Mouse (Mus musculus) NIH3T3 (cell line): ENCODE data around the gene Rangrf.
A peak's percentile ranks its signal among the peaks of the same experiment; 100 is the strongest.
"Not testable (repeated sequence)": the region's sequence is repeated elsewhere in the genome, so short reads cannot be mapped to it uniquely, and the experiment has no call there.

ENCODE experiments used
- DNase-seq: peaks from one replicate; pipeline ENCODE4 v3.0.0-alpha.2; 2012; ENCODE audit warnings: low read depth

Gene Rangrf

DNA sequence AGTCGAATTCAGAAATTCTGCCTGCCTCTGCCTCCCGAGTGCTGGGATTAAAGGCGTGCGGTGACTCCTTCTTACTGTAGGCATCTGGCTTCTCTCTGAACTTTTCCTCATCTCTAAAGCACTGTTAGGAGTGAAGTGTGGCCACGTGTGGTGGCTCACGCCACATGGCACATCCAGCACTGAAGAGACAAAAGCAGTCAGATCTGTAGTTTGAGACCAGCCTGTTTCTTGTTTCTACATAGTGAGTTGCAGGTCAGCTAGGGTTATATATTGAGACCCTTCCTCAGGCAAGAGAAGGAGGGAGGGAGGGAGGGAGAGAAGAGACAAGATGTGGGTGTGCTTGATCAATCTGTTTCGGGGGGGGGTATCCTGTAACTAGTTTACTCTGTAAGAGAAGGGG is at the start of gene Rangrf:
Rangrf (minus strand) TSS at position 101 of the 400 bp plus-strand sequence.
- no peak for DNase-seq

DNA sequence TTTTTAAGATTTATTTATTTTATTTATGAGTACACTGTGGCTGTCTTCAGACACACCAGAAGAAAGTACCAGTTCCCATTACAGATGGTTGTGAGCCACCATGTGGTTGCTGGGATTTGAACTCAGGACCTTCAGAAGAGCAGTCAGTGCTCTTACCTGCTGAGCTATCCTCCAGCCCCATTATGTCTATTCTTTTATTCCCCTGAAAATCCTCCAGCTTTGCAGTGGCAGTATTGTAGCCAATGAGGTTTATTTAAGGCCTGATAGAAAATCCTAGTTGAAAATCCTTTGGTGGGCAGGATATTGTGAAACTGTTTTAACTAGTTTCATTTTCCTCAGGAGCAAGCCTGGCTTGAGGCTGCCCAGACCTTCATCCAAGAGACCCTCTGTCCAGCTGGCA is 45.7 kb upstream of the Rangrf start:
- no peak for DNase-seq

DNA sequence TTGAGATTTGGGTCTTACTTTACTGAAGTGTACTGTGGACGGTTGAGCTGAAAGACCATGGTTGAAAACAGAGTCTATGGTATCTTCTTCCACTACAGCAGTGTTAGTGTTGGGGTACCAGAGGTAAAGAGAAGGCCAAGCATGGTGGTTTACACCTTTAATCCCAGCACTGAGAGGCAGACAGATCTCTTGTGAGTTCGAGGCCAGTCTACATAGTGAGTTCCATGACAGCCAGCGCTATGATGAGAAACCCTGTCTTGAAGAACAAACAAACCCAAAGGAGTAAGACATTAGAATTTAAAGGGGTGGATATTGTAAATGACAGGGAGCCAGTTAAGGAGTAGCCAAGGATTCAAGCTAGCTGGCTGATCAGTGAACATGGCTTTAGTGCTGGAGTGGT is 41.8 kb upstream of the Rangrf start:
- no peak for DNase-seq

GRCm38 (mm10) chr11:69015644-69016441 is 40.9 kb upstream of the Rangrf start, which contains the start of gene Ctc1:
Ctc1 (plus strand) TSS chr11:69015911.
- peak; percentile 96 for DNase-seq

DNA sequence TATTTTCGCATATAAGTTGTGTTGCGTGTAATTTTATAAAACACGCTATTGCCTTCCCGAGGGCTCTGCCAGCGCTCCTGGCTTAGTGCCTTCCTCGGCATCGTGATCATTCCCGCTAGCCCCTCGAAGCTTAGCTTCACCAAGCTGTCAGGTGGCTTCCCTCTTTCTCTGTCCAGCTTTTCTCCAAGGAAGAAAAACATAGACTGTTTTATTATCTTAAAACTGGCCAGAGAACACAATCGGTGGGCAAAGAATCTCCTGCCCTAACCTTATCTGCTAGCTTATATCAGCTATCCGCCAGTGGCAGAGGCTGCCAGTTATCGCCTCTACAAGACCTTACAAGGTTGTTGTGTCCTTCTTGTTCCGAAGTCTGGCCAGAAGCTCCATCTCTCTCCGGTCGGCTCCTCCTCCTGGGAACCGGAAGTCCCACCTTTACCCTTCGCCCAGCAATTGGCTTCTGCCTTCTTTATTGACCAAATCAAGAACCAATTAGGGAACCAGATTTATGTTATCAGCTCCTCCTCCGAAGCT is 37.2 kb upstream of the Rangrf start:
- peak; percentile 93 for DNase-seq

GRCm38 (mm10) chr11:69011445-69011844 is 36.5 kb upstream of the Rangrf start:
- peak; percentile 22 for DNase-seq

DNA sequence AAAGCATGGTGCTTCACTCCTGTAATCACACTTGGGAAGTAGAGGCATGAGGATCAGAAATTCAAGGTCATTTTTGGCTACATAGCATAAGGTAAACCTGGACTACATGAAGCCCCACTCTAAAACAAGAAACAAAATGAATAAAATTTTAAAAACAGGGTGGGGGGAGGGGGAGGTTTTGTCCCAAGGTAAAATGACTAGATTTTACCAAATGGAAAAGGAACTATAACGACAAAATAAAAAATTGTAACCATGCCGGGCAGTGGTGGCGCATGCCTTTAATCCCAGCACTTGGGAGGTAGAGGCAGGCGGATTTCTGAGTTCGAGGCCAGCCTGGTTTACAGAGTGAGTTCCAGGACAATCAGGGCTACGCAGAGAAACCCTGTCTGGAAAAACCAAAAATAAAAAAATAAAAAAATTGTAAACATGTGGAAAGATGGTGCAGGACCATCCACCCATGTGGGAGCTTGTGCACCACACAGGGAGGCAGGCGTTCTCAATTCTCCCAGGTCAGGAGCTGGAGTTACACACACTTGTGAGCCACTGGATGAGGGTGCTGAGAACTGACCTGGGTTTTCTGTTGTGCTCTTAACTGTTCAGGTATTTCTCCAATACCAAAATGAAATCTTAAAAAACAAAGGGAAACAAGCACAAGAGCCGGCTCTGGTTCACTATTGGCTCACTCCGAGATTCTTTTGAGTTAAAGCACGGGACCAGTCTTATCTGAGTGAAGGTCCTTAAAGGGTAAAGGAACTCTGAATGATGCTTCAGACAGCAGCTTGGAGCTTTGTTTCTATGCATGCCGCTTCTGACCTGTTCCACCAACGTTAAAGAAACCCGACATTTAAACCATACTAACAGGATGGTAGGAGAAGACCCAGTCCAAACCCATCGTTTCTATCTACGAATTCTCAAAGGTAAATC is 35.7 kb upstream of the Rangrf start:
- DNase-seq, result no peak

DNA sequence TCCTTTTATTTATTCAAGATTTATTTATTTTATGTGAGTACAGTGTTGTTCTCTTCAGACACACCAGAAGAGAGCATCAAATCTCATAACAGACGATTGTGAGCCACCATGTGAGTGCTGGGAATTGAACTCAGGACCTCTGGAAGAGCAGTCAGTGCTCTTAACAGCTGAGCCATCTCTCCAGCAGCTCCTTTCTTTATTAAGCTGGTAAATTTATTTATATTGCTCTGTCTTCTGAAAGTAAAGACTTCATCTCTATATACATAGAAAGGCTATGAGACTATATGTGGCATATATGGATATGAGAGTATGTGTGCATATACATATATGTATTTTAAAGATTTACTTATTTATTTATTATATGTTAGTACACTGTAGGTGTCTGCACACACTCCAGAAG is 34.5 kb upstream of the Rangrf start:
- no peak for DNase-seq

DNA sequence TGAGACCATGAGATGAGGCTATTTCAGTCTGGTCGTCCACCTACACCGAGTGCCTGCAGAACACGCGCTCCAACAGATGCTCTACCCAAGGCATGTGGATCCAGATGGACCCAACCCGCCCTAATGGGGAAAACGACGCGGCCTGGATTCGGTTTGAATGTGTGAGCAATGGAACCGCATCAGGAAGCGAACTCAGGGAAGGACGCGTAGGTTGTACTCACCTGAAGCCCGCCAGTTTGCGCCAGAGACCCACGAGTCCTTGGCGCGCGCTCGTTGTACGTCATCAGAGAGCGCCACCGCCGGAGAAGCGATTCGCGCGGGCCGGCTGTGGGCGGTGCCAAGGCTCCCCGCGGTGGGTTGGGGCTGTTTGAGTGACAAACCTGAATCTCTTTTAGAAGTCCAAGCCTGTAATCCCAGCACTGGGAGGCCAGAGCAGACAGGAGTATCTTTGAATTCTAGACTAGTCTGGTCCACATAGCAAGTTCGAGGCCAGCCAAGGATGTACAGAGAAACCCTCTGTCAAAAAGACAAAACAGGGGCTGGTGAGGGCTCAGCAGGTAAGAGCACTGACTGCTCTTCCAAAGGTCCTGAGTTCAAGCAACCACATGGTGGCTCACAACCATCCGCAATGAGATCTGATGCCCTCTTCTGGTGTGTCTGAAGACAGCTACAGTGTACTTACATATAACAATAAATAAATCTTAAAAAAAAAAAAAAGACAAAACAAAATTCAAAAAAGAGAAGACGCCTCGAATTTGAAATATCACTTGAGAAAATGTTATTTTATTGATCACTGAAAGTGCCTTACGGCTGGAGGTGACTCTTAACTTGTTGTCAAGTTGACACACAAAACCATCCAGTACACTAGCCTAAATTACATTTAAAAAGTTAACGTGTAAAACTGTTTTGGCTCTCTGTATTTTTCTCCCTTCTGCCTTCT is 33.5 kb upstream of the Rangrf start, which contains the start of gene Pfas:
Pfas (minus strand) TSS at position 279 of the 940 bp plus-strand sequence.
- DNase-seq, result peak; percentile 97

DNA sequence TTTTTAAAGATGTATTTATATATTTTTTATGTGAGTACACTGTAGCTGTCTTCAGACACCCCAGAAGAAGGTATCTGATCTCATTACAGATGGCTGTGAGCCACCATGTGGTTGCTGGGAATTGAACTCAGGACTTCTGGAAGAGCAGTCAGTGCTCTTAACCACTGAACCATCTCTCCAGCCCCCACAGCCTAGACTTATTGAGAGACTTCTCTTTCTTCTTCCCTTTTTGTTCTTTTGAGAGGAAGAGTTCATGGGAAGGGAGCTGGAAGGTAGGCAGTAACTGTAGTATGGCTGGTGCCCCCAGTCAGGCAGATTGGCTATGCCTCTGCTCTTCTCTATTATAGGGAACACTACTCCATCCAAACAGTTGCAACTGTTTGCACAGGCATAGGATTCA is 31.6 kb upstream of the Rangrf start:
- DNase-seq, result not testable (repeated sequence)

GRCm38 (mm10) chr11:69005193-69005592 is 30.2 kb upstream of the Rangrf start:
- DNase-seq, result no peak

- peak; percentile 43 for DNase-seq
These were observed 28.6 kb upstream of the Rangrf start for GRCm38 (mm10) chr11:69003592-69003991.

DNA sequence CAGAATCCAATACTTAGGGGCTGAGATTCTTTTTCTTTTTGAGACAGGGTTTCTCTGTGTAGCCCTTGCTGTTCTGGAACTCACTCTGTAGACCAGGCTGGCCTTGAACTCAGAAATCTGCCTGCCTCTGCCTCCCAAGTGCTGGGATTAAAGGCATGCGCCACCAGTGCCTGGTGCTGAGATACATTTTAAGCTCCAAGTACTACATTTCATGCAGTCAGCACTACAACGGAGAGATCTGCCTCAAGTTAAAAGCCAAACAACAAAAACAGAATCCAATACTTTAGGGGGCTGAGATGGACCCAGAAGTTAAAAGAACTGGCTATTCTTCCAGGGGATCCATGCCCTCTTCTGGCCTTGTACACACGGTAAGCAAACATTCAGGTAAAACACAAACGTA is 27.8 kb upstream of the Rangrf start:
- not testable (repeated sequence) for DNase-seq

GRCm38 (mm10) chr11:68997080-68997479 is 22.1 kb upstream of the Rangrf start:
- DNase-seq, result no peak

- peak; percentile 29 for DNase-seq
These were observed 19.4 kb upstream of the Rangrf start for GRCm38 (mm10) chr11:68994377-68994776.

GRCm38 (mm10) chr11:68993122-68993521 is 18.1 kb upstream of the Rangrf start:
- no peak for DNase-seq

DNA sequence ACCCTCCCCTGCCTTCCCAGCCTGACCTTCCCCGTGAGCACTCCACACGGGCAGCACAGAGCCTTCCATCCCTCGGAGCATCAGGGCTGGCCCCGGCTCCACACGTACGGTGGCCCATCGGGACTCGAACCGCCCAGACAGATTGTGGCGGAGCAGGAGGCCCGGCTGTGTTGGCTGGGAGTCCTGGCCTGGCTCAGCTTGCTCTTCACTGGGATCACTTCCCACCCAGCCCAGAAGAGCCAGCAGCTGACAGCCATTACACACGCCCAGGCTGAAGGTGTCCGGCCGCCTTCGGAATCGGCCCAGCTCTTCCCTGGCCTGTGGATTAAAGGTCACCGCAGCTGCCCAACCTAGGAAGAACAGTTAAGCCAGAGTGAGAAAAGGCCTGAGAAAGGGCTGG is 13.4 kb upstream of the Rangrf start:
- DNase-seq, result no peak

- no peak for DNase-seq
These were observed 12.4 kb upstream of the Rangrf start for GRCm38 (mm10) chr11:68987365-68987882.

- DNase-seq, result peak; percentile 90
These were observed 7.8 kb upstream of the Rangrf start for GRCm38 (mm10) chr11:68982639-68983369.

GRCm38 (mm10) chr11:68980919-68981318 is 5.9 kb upstream of the Rangrf start:
- no peak for DNase-seq
